Mouse (Mus musculus) lung, postnatal 0 days (tissue): ENCODE measurements around the gene Pck2. TPM values are rescaled to one million over a fixed set of nuclear protein-coding genes. Genes with fewer than 3 reads are reported as not detected.

ENCODE experiments used
- ATAC-seq: fragments of 200-750 bp; cut with Nextera tagmentation; 2 replicates; pipeline ENCODE4 v1.8.0; 2017; ENCODE audit warnings: moderate library complexity
- DNase-seq: peaks from one replicate; pipeline ENCODE4 v3.0.0-alpha.2; 2016; ENCODE audit warnings: low spot score
- H3K27ac ChIP-seq: fragments of 300-500 bp; sonication (generic); 2 replicates; pipeline ENCODE4 v1.5.1; 2014; ENCODE audit warnings: antibody characterized with exemption, mild to moderate bottlenecking, low read length, mixed read lengths
- H3K27me3 ChIP-seq: fragments of 300-500 bp; sonication (generic); replicated peaks from 2 replicates; pipeline ENCODE4 v1.6.1; 2014; ENCODE audit warnings: low read length, mixed read lengths; ENCODE audit not compliant: insufficient read depth
- H3K36me3 ChIP-seq: fragments of 300-500 bp; sonication (generic); 2 replicates; pipeline ENCODE4 v1.6.1; 2014; ENCODE audit warnings: low read length, mixed read lengths; ENCODE audit not compliant: insufficient read depth
- H3K4me1 ChIP-seq: fragments of 300-500 bp; sonication (generic); 2 replicates; pipeline ENCODE4 v1.6.1; 2014; ENCODE audit warnings: antibody characterized with exemption, low read depth, low read length, mixed read lengths; ENCODE audit not compliant: insufficient read depth
- H3K4me2 ChIP-seq: fragments of 300-500 bp; sonication (generic); replicated peaks from 2 replicates; pipeline ENCODE4 v1.6.1; 2014; ENCODE audit warnings: low read depth, mild to moderate bottlenecking, low read length, moderate library complexity, mixed read lengths
- H3K4me3 ChIP-seq: fragments of 300-500 bp; sonication (generic); 2 replicates; pipeline ENCODE4 v1.5.1; 2014; ENCODE audit warnings: low read depth, low read length
- H3K9ac ChIP-seq: fragments of 300-500 bp; sonication (generic); replicated peaks from 2 replicates; pipeline ENCODE4 v1.6.1; 2014; ENCODE audit warnings: low read depth, mild to moderate bottlenecking
- H3K9me3 ChIP-seq: fragments of 300-500 bp; sonication (generic); 2 replicates; pipeline ENCODE4 v1.6.1; 2016; ENCODE audit warnings: low read length, mixed read lengths
- CTCF ChIP-seq: IDR thresholded peaks from 2 replicates; pipeline ENCODE4 v1.5.1; 2016; ENCODE audit warnings: antibody characterized with exemption, mild to moderate bottlenecking
- EP300 ChIP-seq: IDR thresholded peaks from 2 replicates; pipeline ENCODE4 v1.6.1; 2016; ENCODE audit warnings: antibody characterized with exemption, mild to moderate bottlenecking, control low read depth
- WGBS: fragments of 180-500 bp; shearing (Covaris S2); extraction: QIAGEN DNeasy Blood & Tissue Kit; methylation state at CpG from one replicate; pipeline ENCODE4 v1.1.7; 2014; 5-methylcytosine and 5-hydroxymethylcytosine counted together
- polyA plus RNA-seq: library from polyadenylated mRNA; unstranded; fragments of >200 nt; fragmentation: Nextera tagmentation; extraction: Ambion mirVana; gene quantifications from 2 replicates; pipeline ENCODE4 v1.2.1, GENCODE M21; 2015

The Pck2 gene
- polyA plus RNA-seq, 1 experiment from 2014 or later, result 37.4 TPM

DNA sequence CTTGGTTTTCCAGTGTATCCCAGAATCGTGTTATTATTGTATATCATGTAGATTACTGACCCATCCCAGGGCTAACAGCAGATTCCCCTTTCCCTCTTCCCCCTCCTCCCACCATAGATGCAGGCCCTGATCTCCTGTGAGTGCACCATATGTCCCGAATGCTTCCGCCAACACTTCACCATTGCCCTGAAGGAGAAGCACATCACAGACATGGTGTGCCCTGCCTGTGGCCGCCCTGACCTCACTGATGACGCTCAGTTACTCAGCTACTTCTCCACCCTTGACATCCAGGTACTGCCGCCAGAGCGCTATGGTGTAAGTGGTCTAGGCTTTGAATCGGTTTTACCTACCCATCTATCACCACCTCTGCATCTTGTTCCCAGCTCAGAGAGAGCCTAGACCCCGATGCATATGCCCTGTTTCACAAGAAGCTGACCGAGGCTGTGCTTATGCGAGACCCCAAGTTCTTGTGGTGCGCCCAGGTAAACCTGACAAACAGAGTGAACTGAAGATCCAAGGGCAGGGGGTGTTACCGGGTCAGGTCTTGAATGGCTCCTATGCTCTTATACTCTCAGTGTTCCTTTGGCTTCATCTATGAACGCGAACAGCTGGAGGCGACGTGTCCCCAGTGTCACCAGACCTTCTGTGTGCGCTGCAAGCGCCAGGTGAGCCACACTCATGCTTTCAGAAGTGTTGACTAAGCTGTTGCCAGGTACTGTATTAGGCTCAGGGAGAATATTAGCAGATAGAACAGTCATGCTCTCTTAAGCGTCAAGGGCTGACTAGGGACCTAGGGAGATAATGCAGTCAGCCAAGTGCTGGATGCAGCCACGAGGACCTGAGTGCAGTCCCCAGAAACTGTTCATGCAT is 58.7 kb downstream of the Pck2 start:
- TF ChIP-seq EP300, result no peak
- TF ChIP-seq CTCF, result no peak
- peaks cover 52% of the 10 kb centered on the region for H3K36me3 ChIP-seq

More for the DNA sequence above, 58.7 kb downstream of the Pck2 start:
- Histone ChIP-seq H3K27ac (no peak overlapping the region), H3K4me2 (no peak overlapping the region), H3K27me3 (no peaks in the 10 kb centered on the region), H3K4me3 (no peak overlapping the region), H3K9ac (no peak overlapping the region), H3K4me1 (no peaks in the 10 kb centered on the region; the same call in 1 of the 2 replicates), H3K9me3 (no peaks in the 10 kb centered on the region)
- no peak for ATAC-seq
- 95% methylated on average over 21 of the region's 21 CpGs for WGBS
- DNase-seq, result no peak

Other genes with a start within 250 kb of the Pck2 start
- gene Dhrs4, start 61.5 kb upstream of the Pck2 start, polyA plus RNA-seq, result 54.8 and 57.5 TPM in 2 replicates
- 0.23 and 0.42 TPM in 2 replicates for gene Carmil3, start 49.6 kb upstream of the Pck2 start, polyA plus RNA-seq
- not detected in 2 replicates for gene Cpne6, start 29.8 kb upstream of the Pck2 start, polyA plus RNA-seq
- gene Nrl, start 15.3 kb upstream of the Pck2 start, polyA plus RNA-seq, result not detected in 2 replicates
- gene Dcaf11, start 19.7 kb downstream of the Pck2 start, polyA plus RNA-seq, result 93.4 and 95.3 TPM in 2 replicates
- 1.8 and 2.3 TPM in 2 replicates for gene A730061H03Rik, start 20.1 kb downstream of the Pck2 start, polyA plus RNA-seq
- 1.3 and 1.5 TPM in 2 replicates for gene Fitm1, start 35.4 kb downstream of the Pck2 start, polyA plus RNA-seq
- 215 and 219 TPM in 2 replicates for gene Psme1, start 37.9 kb downstream of the Pck2 start, polyA plus RNA-seq
- 18.3 and 18.9 TPM in 2 replicates for gene Emc9, start 45.0 kb downstream of the Pck2 start, polyA plus RNA-seq
- gene Psme2, start 50.8 kb downstream of the Pck2 start, polyA plus RNA-seq, result 308 and 312 TPM in 2 replicates
- gene Rnf31, start 51.4 kb downstream of the Pck2 start, polyA plus RNA-seq, result 17.4 and 24.1 TPM in 2 replicates
- gene Irf9, start 63.3 kb downstream of the Pck2 start, polyA plus RNA-seq, result 26.2 and 29.5 TPM in 2 replicates
- 4.4 and 4.7 TPM in 2 replicates for gene Rec8, start 77.8 kb downstream of the Pck2 start, polyA plus RNA-seq
- 25.5 and 25.9 TPM in 2 replicates for gene Ipo4, start 95.7 kb downstream of the Pck2 start, polyA plus RNA-seq
- 1.2 and 2.0 TPM in 2 replicates for gene Gm49378, start 97.6 kb downstream of the Pck2 start, polyA plus RNA-seq
- gene Tm9sf1, start 103.5 kb downstream of the Pck2 start, polyA plus RNA-seq, result 84.3 and 91.1 TPM in 2 replicates
- gene Tssk4, start 109.9 kb downstream of the Pck2 start, polyA plus RNA-seq, result 0.58 and 0.61 TPM in 2 replicates
- gene Mdp1, start 120.2 kb downstream of the Pck2 start, polyA plus RNA-seq, result 46.2 and 47.6 TPM in 2 replicates
- 34.0 and 38.6 TPM in 2 replicates for gene Gmpr2, start 131.7 kb downstream of the Pck2 start, polyA plus RNA-seq
- gene Nedd8, start 131.9 kb downstream of the Pck2 start, polyA plus RNA-seq, result 369 and 396 TPM in 2 replicates
- 18.8 and 19.9 TPM in 2 replicates for gene Tinf2, start 141.6 kb downstream of the Pck2 start, polyA plus RNA-seq
- 14.2 and 20.6 TPM in 2 replicates for gene Tgm1, start 173.7 kb downstream of the Pck2 start, polyA plus RNA-seq
- 31.4 and 32.5 TPM in 2 replicates for gene Rabggta, start 182.0 kb downstream of the Pck2 start, polyA plus RNA-seq
- 74.1 and 83.5 TPM in 2 replicates for gene Dhrs1, start 205.4 kb downstream of the Pck2 start, polyA plus RNA-seq
- 16.2 and 19.5 TPM in 2 replicates for gene Nop9, start 205.4 kb downstream of the Pck2 start, polyA plus RNA-seq
- 0.65 and 1.3 TPM in 2 replicates for gene Cideb, start 218.2 kb downstream of the Pck2 start, polyA plus RNA-seq
- 0.77 and 0.97 TPM in 2 replicates for gene Ltb4r2, start 221.2 kb downstream of the Pck2 start, polyA plus RNA-seq
- 4.1 and 4.6 TPM in 2 replicates for gene Ltb4r1, start 225.7 kb downstream of the Pck2 start, polyA plus RNA-seq
- 29.3 and 33.3 TPM in 2 replicates for gene Adcy4, start 243.8 kb downstream of the Pck2 start, polyA plus RNA-seq
- 16.2 and 24.2 TPM in 2 replicates for gene Ripk3, start 248.6 kb downstream of the Pck2 start, polyA plus RNA-seq